Mouse (Mus musculus): ENCODE data around the gene Lnpep. TPM values are rescaled to one million over a fixed set of nuclear protein-coding genes. Genes with fewer than 3 reads are reported as not detected.
A peak's percentile ranks its signal among the peaks of the same experiment; 100 is the strongest.
"Not testable (repeated sequence)": the region's sequence is repeated elsewhere in the genome, so short reads cannot be mapped to it uniquely, and the experiment has no call there.

Lnpep gene
- polyA plus RNA-seq, 1 experiment from 2014 or later = 10.7 TPM

- H3K27me3 ChIP-seq (ENCODE audit: control insufficient read depth, insufficient read depth, low read length) = no peaks in the 10 kb centered on the region
- WGBS = 66% methylated on average over 3 of the region's 3 CpGs
- H3K4me1 ChIP-seq (replicated peaks; ENCODE audit: control insufficient read depth, insufficient read depth, low read length) = no peaks in the 10 kb centered on the region
- H3K27ac ChIP-seq (ENCODE audit: low read depth, low read length) = no peak overlapping the region
- H3K9ac ChIP-seq (ENCODE audit: low read depth, low read length) = no peak overlapping the region
- no peaks in the 10 kb centered on the region for H3K9me3 ChIP-seq (ENCODE audit: control insufficient read depth, low read length)
- no peak overlapping the region for H3K4me2 ChIP-seq (replicated peaks; ENCODE audit: low read depth, low read length)
- ATAC-seq (ENCODE audit: low FRiP score) (peak; percentile 65; the same call in 1 of the 2 replicates), DNase-seq (ENCODE audit: low spot score) (peak; percentile 57)
- H3K36me3 ChIP-seq (ENCODE audit: control insufficient read depth, insufficient read depth, low read length) = no peaks in the 10 kb centered on the region
- no peak overlapping the region for H3K4me3 ChIP-seq (ENCODE audit: low read depth, low read length)
Measured at GRCm38 (mm10) chr17:17567071-17567470, 57.8 kb downstream of the Lnpep start.

GRCm38 (mm10) chr17:17548958-17549357 lies 75.9 kb downstream of the Lnpep start:
- WGBS = 89% methylated on average over 3 of the region's 3 CpGs
- Histone ChIP-seq H3K27ac (ENCODE audit: low read depth, low read length) (no peak overlapping the region), H3K36me3 (ENCODE audit: control insufficient read depth, insufficient read depth, low read length) (no peaks in the 10 kb centered on the region), H3K4me1 (replicated peaks; ENCODE audit: control insufficient read depth, insufficient read depth, low read length) (no peaks in the 10 kb centered on the region), H3K9me3 (ENCODE audit: control insufficient read depth, low read length) (no peaks in the 10 kb centered on the region), H3K4me3 (ENCODE audit: low read depth, low read length) (no peak overlapping the region), H3K27me3 (ENCODE audit: control insufficient read depth, insufficient read depth, low read length) (no peaks in the 10 kb centered on the region), H3K9ac (ENCODE audit: low read depth, low read length) (no peak overlapping the region), H3K4me2 (replicated peaks; ENCODE audit: low read depth, low read length) (no peak overlapping the region)
- DNase-seq (ENCODE audit: low spot score) = no peak
- ATAC-seq (ENCODE audit: low FRiP score) = no peak

GRCm38 (mm10) chr17:17531338-17531737 lies 93.5 kb downstream of the Lnpep start:
- no peak overlapping the region for H3K4me3 ChIP-seq (ENCODE audit: low read depth, low read length)
- no peak for DNase-seq (ENCODE audit: low spot score)
- H3K27ac ChIP-seq (ENCODE audit: low read depth, low read length) = no peak overlapping the region
- H3K36me3 ChIP-seq (ENCODE audit: control insufficient read depth, insufficient read depth, low read length) = peaks cover 3% of the 10 kb centered on the region; the same call in 1 of the 2 replicates
- ATAC-seq (ENCODE audit: low FRiP score) = no peak
- no peak overlapping the region for H3K4me2 ChIP-seq (replicated peaks; ENCODE audit: low read depth, low read length)
- H3K9me3 ChIP-seq (ENCODE audit: control insufficient read depth, low read length) = no peaks in the 10 kb centered on the region
- H3K9ac ChIP-seq (ENCODE audit: low read depth, low read length) = no peak overlapping the region
- no peaks in the 10 kb centered on the region for H3K4me1 ChIP-seq (replicated peaks; ENCODE audit: control insufficient read depth, insufficient read depth, low read length)
- H3K27me3 ChIP-seq (ENCODE audit: control insufficient read depth, insufficient read depth, low read length) = no peaks in the 10 kb centered on the region

- no peak overlapping the region for H3K9ac ChIP-seq (ENCODE audit: low read depth, low read length)
- H3K27me3 ChIP-seq (ENCODE audit: control insufficient read depth, insufficient read depth, low read length) = no peaks in the 10 kb centered on the region
- no peaks in the 10 kb centered on the region for H3K36me3 ChIP-seq (ENCODE audit: control insufficient read depth, insufficient read depth, low read length)
- H3K4me2 ChIP-seq (replicated peaks; ENCODE audit: low read depth, low read length) = no peak overlapping the region
- ATAC-seq (ENCODE audit: low FRiP score) (no peak), DNase-seq (ENCODE audit: low spot score) (no peak)
- H3K4me3 ChIP-seq (ENCODE audit: low read depth, low read length) = no peak overlapping the region
- H3K27ac ChIP-seq (ENCODE audit: low read depth, low read length) = no peak overlapping the region
- no peaks in the 10 kb centered on the region for H3K9me3 ChIP-seq (ENCODE audit: control insufficient read depth, low read length)
- 75% methylated on average over 4 of the region's 4 CpGs for WGBS
- no peaks in the 10 kb centered on the region for H3K4me1 ChIP-seq (replicated peaks; ENCODE audit: control insufficient read depth, insufficient read depth, low read length)
Measured at GRCm38 (mm10) chr17:17516384-17517016, 108.3 kb downstream of the Lnpep start.

- DNase-seq (ENCODE audit: low spot score) (no peak), ATAC-seq (ENCODE audit: low FRiP score) (no peak)
- no peak overlapping the region for H3K27ac ChIP-seq (ENCODE audit: low read depth, low read length)
- H3K4me1 ChIP-seq (replicated peaks; ENCODE audit: control insufficient read depth, insufficient read depth, low read length) = no peaks in the 10 kb centered on the region
- no peak overlapping the region for H3K9ac ChIP-seq (ENCODE audit: low read depth, low read length)
- H3K9me3 ChIP-seq (ENCODE audit: control insufficient read depth, low read length) = no peaks in the 10 kb centered on the region
- no peaks in the 10 kb centered on the region for H3K36me3 ChIP-seq (ENCODE audit: control insufficient read depth, insufficient read depth, low read length)
- no peak overlapping the region for H3K4me2 ChIP-seq (replicated peaks; ENCODE audit: low read depth, low read length)
- WGBS = 87% methylated on average over 10 of the region's 10 CpGs
- H3K27me3 ChIP-seq (ENCODE audit: control insufficient read depth, insufficient read depth, low read length) = no peaks in the 10 kb centered on the region
- H3K4me3 ChIP-seq (ENCODE audit: low read depth, low read length) = no peak overlapping the region
Measured at GRCm38 (mm10) chr17:17506677-17507076, 118.2 kb downstream of the Lnpep start.

GRCm38 (mm10) chr17:17499278-17499677 lies 125.6 kb downstream of the Lnpep start:
- DNase-seq (ENCODE audit: low spot score) (no peak), ATAC-seq (ENCODE audit: low FRiP score) (no peak)
- Histone ChIP-seq H3K4me1 (replicated peaks; ENCODE audit: control insufficient read depth, insufficient read depth, low read length) (no peaks in the 10 kb centered on the region), H3K9me3 (ENCODE audit: control insufficient read depth, low read length) (no peaks in the 10 kb centered on the region), H3K4me3 (ENCODE audit: low read depth, low read length) (no peak overlapping the region), H3K4me2 (replicated peaks; ENCODE audit: low read depth, low read length) (no peak overlapping the region), H3K27ac (ENCODE audit: low read depth, low read length) (no peak overlapping the region), H3K27me3 (ENCODE audit: control insufficient read depth, insufficient read depth, low read length) (no peaks in the 10 kb centered on the region), H3K9ac (ENCODE audit: low read depth, low read length) (no peak overlapping the region), H3K36me3 (ENCODE audit: control insufficient read depth, insufficient read depth, low read length) (no peaks in the 10 kb centered on the region)
- WGBS = 79% methylated on average over 3 of the region's 3 CpGs

GRCm38 (mm10) chr17:17498848-17499247 lies 126.0 kb downstream of the Lnpep start:
- Histone ChIP-seq H3K36me3 (ENCODE audit: control insufficient read depth, insufficient read depth, low read length) (no peaks in the 10 kb centered on the region), H3K4me3 (ENCODE audit: low read depth, low read length) (no peak overlapping the region), H3K9me3 (ENCODE audit: control insufficient read depth, low read length) (no peaks in the 10 kb centered on the region), H3K27ac (ENCODE audit: low read depth, low read length) (no peak overlapping the region), H3K4me1 (replicated peaks; ENCODE audit: control insufficient read depth, insufficient read depth, low read length) (no peaks in the 10 kb centered on the region), H3K27me3 (ENCODE audit: control insufficient read depth, insufficient read depth, low read length) (no peaks in the 10 kb centered on the region), H3K9ac (ENCODE audit: low read depth, low read length) (no peak overlapping the region), H3K4me2 (replicated peaks; ENCODE audit: low read depth, low read length) (no peak overlapping the region)
- DNase-seq (ENCODE audit: low spot score) (no peak), ATAC-seq (ENCODE audit: low FRiP score) (no peak)
- WGBS = 39% methylated on average over 1 of the region's 1 CpGs

- H3K9me3 ChIP-seq (ENCODE audit: control insufficient read depth, low read length) = no peaks in the 10 kb centered on the region
- H3K4me1 ChIP-seq (replicated peaks; ENCODE audit: control insufficient read depth, insufficient read depth, low read length) = no peaks in the 10 kb centered on the region
- 91% methylated on average over 7 of the region's 7 CpGs for whole genome bisulfite sequencing
- ATAC-seq (ENCODE audit: low FRiP score) = no peak
- no peak overlapping the region for H3K4me3 ChIP-seq (ENCODE audit: low read depth, low read length)
- no peak overlapping the region for H3K4me2 ChIP-seq (replicated peaks; ENCODE audit: low read depth, low read length)
- no peak overlapping the region for H3K27ac ChIP-seq (ENCODE audit: low read depth, low read length)
- H3K36me3 ChIP-seq (ENCODE audit: control insufficient read depth, insufficient read depth, low read length) = no peaks in the 10 kb centered on the region
- H3K27me3 ChIP-seq (ENCODE audit: control insufficient read depth, insufficient read depth, low read length) = no peaks in the 10 kb centered on the region
- no peak for DNase-seq (ENCODE audit: low spot score)
- H3K9ac ChIP-seq (ENCODE audit: low read depth, low read length) = no peak overlapping the region
Measured at GRCm38 (mm10) chr17:17496730-17497129, 128.1 kb downstream of the Lnpep start.

- not testable (repeated sequence) for H3K4me2 ChIP-seq (replicated peaks; ENCODE audit: low read depth, low read length); ATAC-seq (ENCODE audit: low FRiP score)
Measured at GRCm38 (mm10) chr17:17496234-17496633, 128.6 kb downstream of the Lnpep start.

More at GRCm38 (mm10) chr17:17496234-17496633, 128.6 kb downstream of the Lnpep start:
- H3K4me1 ChIP-seq (replicated peaks; ENCODE audit: control insufficient read depth, insufficient read depth, low read length); H3K27me3 ChIP-seq (ENCODE audit: control insufficient read depth, insufficient read depth, low read length); H3K27ac ChIP-seq (ENCODE audit: low read depth, low read length); H3K36me3 ChIP-seq (ENCODE audit: control insufficient read depth, insufficient read depth, low read length); H3K9me3 ChIP-seq (ENCODE audit: control insufficient read depth, low read length); H3K9ac ChIP-seq (ENCODE audit: low read depth, low read length); DNase-seq (ENCODE audit: low spot score); H3K4me3 ChIP-seq (ENCODE audit: low read depth, low read length): not testable (repeated sequence)

All from hindbrain, embryonic 11.5 days (tissue).